Mouse (Mus musculus) brain, adult 2 months (tissue): ENCODE results near the gene Tti1.

Experiments used
- DNase-seq: peaks from one replicate; pipeline ENCODE4 v3.0.0; 2011; ENCODE audit warnings: low read depth, low spot score

The Tti1 gene

GRCm38 (mm10) chr2:157974604-157975501 is 53.4 kb downstream of the Tti1 start:
- no peak for DNase-seq

GRCm38 (mm10) chr2:157970669-157971068 is 57.6 kb downstream of the Tti1 start:
- DNase-seq, result no peak

DNA sequence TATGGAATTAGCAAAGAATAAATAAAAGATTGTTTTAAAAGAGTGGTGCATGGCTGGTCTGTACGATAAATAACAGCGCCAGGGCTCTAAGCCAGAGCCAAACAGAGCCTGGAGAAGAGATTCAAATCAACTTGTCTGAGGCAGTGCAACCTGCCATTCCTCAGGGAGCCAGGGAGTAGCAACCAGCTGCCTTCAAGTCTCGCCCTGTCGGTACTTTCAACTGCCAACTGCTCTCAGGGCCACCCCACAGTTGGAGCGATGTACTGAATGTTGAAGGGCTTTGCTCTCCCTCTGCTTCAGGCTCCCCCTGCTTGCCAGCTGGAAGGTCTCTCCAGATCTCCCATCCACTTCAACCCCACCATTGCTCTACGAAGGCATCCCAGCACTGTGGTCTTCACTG is 58.1 kb downstream of the Tti1 start:
- no peak for DNase-seq

- DNase-seq, result no peak
Measured at GRCm38 (mm10) chr2:157967856-157968255, 60.4 kb downstream of the Tti1 start.

DNA sequence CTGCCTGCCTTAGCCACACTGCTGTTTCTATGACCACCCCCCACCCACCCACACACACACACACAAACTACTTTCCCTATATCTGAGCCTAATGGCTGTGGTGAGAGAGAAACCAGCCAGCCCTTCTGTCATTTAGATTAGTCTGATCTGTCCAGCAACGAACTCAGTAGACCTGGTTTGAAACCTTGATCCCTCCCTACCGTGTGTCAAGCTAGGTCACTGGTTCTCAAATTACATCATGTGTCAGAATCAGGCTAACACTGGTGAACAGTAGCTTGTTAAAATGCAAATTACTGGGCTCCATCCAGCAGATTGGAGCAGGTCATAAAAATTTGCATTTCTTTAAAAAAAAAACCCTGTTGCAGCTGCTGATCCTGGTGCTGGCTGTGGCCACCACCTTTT is 70.5 kb downstream of the Tti1 start:
- no peak for DNase-seq

GRCm38 (mm10) chr2:157953978-157954377 is 74.3 kb downstream of the Tti1 start:
- peak; percentile 43 for DNase-seq

DNA sequence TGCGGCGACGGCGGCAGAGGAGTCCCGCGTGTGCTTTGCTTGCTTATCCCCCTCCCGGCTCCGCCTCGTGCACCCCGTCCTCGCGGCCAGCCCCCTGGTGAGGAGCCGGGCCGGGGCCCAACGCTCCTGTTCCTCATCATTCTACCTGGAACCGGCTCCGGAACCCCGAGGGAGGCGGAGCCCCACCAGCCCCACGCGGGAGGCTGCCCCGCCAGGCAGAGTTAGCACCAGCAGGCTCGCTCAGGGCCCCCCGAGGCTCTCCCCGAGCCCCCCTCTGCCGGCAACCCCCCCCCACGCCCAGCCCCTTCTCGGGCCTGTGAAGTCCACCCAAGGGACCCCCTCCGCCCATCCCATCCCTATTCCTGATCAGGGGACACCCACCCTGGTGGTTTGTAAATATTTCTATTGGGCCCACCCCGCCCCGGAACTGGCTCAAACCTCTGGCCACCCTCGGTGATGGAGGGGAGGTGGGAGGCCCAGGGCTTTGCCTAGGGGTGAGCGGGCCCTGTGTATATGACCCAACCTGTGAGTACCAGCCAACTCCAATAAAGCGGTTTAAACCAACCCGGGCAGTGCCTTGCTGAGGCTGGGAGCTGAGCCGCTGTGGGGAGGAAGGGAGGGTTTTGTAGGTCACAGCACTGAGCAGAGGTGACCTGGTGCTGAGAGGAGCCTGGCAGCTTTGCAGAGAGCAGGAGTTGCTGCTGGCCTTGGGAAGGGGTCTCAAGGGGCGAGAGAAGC is 83.9 kb downstream of the Tti1 start:
- peak; percentile 28 for DNase-seq

DNA sequence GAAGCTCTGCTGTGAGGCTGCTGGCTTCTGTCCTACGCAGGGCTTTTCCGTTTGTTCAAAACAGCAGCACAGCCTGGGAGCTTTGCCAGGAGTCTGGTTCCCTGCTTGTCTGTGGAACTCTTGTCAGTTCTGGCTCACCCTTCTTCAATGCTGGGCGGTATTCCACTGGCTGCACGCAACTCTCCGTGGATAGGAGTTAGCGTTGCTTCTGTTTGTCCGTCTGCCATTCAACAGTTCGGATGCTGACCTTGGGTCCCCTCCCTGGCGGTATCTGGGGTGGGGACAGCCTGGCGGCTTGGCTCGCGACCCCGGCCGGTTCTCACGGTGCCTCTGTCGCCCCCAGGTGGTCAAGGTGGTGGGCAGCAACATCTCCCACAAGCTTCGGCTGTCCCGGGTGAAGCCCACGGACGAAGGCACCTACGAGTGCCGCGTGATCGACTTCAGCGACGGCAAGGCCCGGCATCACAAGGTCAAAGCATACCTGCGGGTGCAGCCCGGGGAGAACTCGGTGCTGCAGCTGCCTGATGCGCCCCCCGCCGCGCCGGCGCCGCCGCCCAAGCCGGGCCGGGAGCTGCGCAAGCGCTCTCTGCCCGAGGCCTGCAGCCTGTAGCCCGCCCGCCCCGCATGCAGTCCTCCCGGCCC is 84.6 kb downstream of the Tti1 start:
- peak; percentile 93 for DNase-seq

DNA sequence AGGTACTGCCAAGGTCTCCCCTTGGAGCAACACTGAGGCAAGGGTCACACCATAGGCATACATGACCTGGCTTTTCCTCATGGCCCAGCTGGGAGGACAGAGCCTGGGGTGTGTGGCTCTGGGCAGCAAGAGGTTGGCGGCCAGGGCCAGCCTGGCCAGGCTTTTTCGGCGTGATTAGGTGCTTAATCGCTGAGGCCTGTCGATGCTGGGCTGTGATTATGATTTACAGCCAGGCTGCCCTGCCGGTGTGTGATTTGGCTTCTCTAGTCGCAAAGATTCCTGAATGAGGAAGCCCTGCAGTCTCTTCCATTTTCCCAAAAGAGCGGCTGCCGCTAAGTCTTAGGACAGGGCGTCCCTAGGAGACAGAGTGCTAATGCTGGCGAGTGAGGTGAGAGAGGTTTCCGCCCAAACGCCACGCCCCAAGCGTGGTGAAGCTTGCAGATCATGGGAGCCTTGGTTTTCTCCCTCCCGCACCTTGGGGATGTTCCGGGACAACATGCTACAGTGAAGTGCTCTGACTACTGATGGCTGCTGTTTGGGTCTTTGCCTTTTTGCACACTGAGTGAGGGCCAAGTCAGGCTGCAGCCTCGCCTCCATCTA is 87.5 kb downstream of the Tti1 start:
- no peak for DNase-seq

DNA sequence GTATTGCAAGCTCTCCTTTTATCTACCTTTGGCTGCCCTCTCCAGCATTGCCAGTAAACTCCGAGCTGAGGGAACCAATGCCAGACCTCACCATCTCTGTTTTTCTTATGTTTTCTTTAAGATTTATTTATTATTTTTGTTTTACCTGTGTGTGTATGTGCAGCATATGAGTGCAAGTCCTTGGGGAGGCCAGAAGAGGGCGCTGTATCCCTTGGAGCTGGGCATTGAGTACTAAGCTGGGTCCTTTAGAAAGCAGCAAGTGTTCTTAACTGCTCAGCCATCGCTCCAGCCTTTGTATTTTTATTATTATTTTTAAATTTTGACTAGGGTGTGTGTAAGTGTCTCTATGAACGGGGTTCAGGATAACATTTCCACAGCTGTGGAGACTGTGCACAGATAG is 91.6 kb downstream of the Tti1 start:
- no peak for DNase-seq

- DNase-seq, result no peak
Measured at GRCm38 (mm10) chr2:157935444-157936171, 92.6 kb downstream of the Tti1 start.

- no peak for DNase-seq
Measured at GRCm38 (mm10) chr2:157932655-157933054, 95.6 kb downstream of the Tti1 start.
